Comparison of ENCODE assay signal across 11 mouse cellular contexts in genomic region chr17:84118271-84118670, GRCm38 (mm10).
DNase-seq lines count a peak whose midpoint lies in the region; ATAC-seq lines count a peak whose summit lies in the region.
"Had no signal": no experiment of that assay in that cellular context is flagged by ENCODE, and none has a peak within 500 bp of the region (broad histone marks: within the 10 kb centered on the region; RNA-seq: fewer than 3 reads in every experiment).

No protein-coding gene starts in this region.

- H3K4me1 ChIP-seq in forebrain, embryonic 10.5 days: peaks cover 67% of the 10 kb centered on the region
- H3K4me1 ChIP-seq in forebrain, embryonic 16.5 days (replicated peaks; ENCODE audit: control insufficient read depth, insufficient read depth, low read length): peaks cover 7% of the 10 kb centered on the region
- no peaks in the 10 kb centered on the region for H3K4me1 ChIP-seq in midbrain, embryonic 16.5 days (ENCODE audit: control insufficient read depth, insufficient read depth, low read length)
- H3K4me1 ChIP-seq in midbrain, embryonic 11.5 days (ENCODE audit: control insufficient read depth, insufficient read depth, low read length): no peaks in the 10 kb centered on the region
- peaks cover 67% of the 10 kb centered on the region for H3K4me1 ChIP-seq in liver, embryonic 16.5 days (ENCODE audit: control insufficient read depth, low read depth, low read length)
- peaks cover 8% of the 10 kb centered on the region; the same call in 1 of the 2 replicates for H3K4me1 ChIP-seq in kidney, embryonic 16.5 days (ENCODE audit: insufficient read depth, low read length)
- H3K4me1 ChIP-seq: midbrain, embryonic 13.5 days had no signal

- DNase-seq in forebrain, embryonic 10.5 days (ENCODE audit: extremely low spot score, low spot score): no peak
- DNase-seq in midbrain, embryonic 11.5 days (ENCODE audit: low spot score, missing footprints): no peak
- DNase-seq in thymus, postnatal 0 days (ENCODE audit: low spot score): peak; percentile 60
- no peak for DNase-seq in kidney, postnatal 10 days

- H3K4me2 ChIP-seq in forebrain, embryonic 16.5 days (ENCODE audit: low read length): no peak overlapping the region
- H3K4me2 ChIP-seq in midbrain, embryonic 16.5 days (ENCODE audit: low read length): no peak overlapping the region
- H3K4me2 ChIP-seq in midbrain, embryonic 11.5 days: no peak overlapping the region
- H3K4me2 ChIP-seq in liver, embryonic 16.5 days (ENCODE audit: low read depth, low read length): no peak overlapping the region
- H3K4me2 ChIP-seq in kidney, embryonic 16.5 days (replicated peaks; ENCODE audit: low read depth, low read length): no peak overlapping the region
- H3K4me2 ChIP-seq: midbrain, embryonic 13.5 days had no signal

- H3K9me3 ChIP-seq in forebrain, embryonic 10.5 days: no peaks in the 10 kb centered on the region
- no peaks in the 10 kb centered on the region for H3K9me3 ChIP-seq in forebrain, embryonic 16.5 days (ENCODE audit: control insufficient read depth, low read length)
- H3K9me3 ChIP-seq in midbrain, embryonic 16.5 days (replicated peaks; ENCODE audit: control insufficient read depth, low read length, poor library complexity, severe bottlenecking): no peaks in the 10 kb centered on the region
- H3K9me3 ChIP-seq in midbrain, embryonic 11.5 days (ENCODE audit: control insufficient read depth, low read length): no peaks in the 10 kb centered on the region
- H3K9me3 ChIP-seq in liver, embryonic 16.5 days (replicated peaks; ENCODE audit: control insufficient read depth, low read length): no peaks in the 10 kb centered on the region
- H3K9me3 ChIP-seq in kidney, embryonic 16.5 days (ENCODE audit: low read length): no peaks in the 10 kb centered on the region
- H3K9me3 ChIP-seq: midbrain, embryonic 13.5 days had no signal

- H3K27ac ChIP-seq in forebrain, embryonic 10.5 days: peak overlapping the region; percentile 65; the same call in 1 of the 2 replicates
- H3K27ac ChIP-seq in forebrain, embryonic 16.5 days (ENCODE audit: low read length): no peak overlapping the region
- H3K27ac ChIP-seq in midbrain, embryonic 16.5 days (ENCODE audit: low read length): no peak overlapping the region
- H3K27ac ChIP-seq in midbrain, embryonic 11.5 days (ENCODE audit: low read depth, low read length): no peak overlapping the region
- H3K27ac ChIP-seq in liver, embryonic 16.5 days (ENCODE audit: low read length): peak overlapping the region; percentile 79
- H3K27ac ChIP-seq in kidney, embryonic 16.5 days (ENCODE audit: low read length): no peak overlapping the region
- H3K27ac ChIP-seq: kidney, postnatal 0 days; midbrain, embryonic 13.5 days had no signal

- H3K27me3 ChIP-seq in forebrain, embryonic 10.5 days (ENCODE audit: poor library complexity, severe bottlenecking): peaks cover 17% of the 10 kb centered on the region; the same call in 1 of the 2 replicates
- H3K27me3 ChIP-seq in forebrain, embryonic 16.5 days (replicated peaks; ENCODE audit: control insufficient read depth, insufficient read depth, low read length): no peaks in the 10 kb centered on the region
- H3K27me3 ChIP-seq in midbrain, embryonic 16.5 days (ENCODE audit: control insufficient read depth, insufficient read depth, low read depth, low read length): no peaks in the 10 kb centered on the region
- no peaks in the 10 kb centered on the region for H3K27me3 ChIP-seq in midbrain, embryonic 11.5 days (ENCODE audit: control insufficient read depth, insufficient read depth, low read length)
- H3K27me3 ChIP-seq in liver, embryonic 16.5 days (ENCODE audit: control insufficient read depth, insufficient read depth, low read depth, low read length): no peaks in the 10 kb centered on the region
- H3K27me3 ChIP-seq in kidney, embryonic 16.5 days (ENCODE audit: insufficient read depth, low read length): no peaks in the 10 kb centered on the region
- H3K27me3 ChIP-seq: CH12.LX; midbrain, embryonic 13.5 days had no signal

- ATAC-seq in forebrain, embryonic 16.5 days: no peak
- ATAC-seq in midbrain, embryonic 16.5 days: 0 out of 2 replicates have a peak, but pooled peaks have one; percentile 25
- ATAC-seq in midbrain, embryonic 11.5 days (ENCODE audit: low FRiP score): no peak
- peak; percentile 49 for ATAC-seq in liver, embryonic 16.5 days (ENCODE audit: low read depth)
- no peak for ATAC-seq in kidney, embryonic 16.5 days (ENCODE audit: low FRiP score, low TSS enrichment)
- ATAC-seq: midbrain, embryonic 13.5 days had no signal

- H3K36me3 ChIP-seq in forebrain, embryonic 10.5 days (replicated peaks): no peaks in the 10 kb centered on the region
- no peaks in the 10 kb centered on the region for H3K36me3 ChIP-seq in forebrain, embryonic 16.5 days (ENCODE audit: control insufficient read depth, insufficient read depth)
- no peaks in the 10 kb centered on the region for H3K36me3 ChIP-seq in midbrain, embryonic 16.5 days (ENCODE audit: control insufficient read depth, insufficient read depth, low read length)
- H3K36me3 ChIP-seq in midbrain, embryonic 11.5 days (ENCODE audit: control insufficient read depth, insufficient read depth, low read length): no peaks in the 10 kb centered on the region
- no peaks in the 10 kb centered on the region for H3K36me3 ChIP-seq in liver, embryonic 16.5 days (ENCODE audit: control insufficient read depth, insufficient read depth)
- H3K36me3 ChIP-seq in kidney, embryonic 16.5 days (ENCODE audit: insufficient read depth, low read length): no peaks in the 10 kb centered on the region
- H3K36me3 ChIP-seq: midbrain, embryonic 13.5 days had no signal

- no peak overlapping the region for H3K4me3 ChIP-seq in forebrain, embryonic 10.5 days
- H3K4me3 ChIP-seq in forebrain, embryonic 16.5 days (replicated peaks; ENCODE audit: low read length): no peak overlapping the region
- H3K4me3 ChIP-seq in midbrain, embryonic 16.5 days (ENCODE audit: low read depth, low read length): no peak overlapping the region
- no peak overlapping the region for H3K4me3 ChIP-seq in midbrain, embryonic 11.5 days (ENCODE audit: low read depth, low read length)
- H3K4me3 ChIP-seq in liver, embryonic 16.5 days (ENCODE audit: low read depth, low read length): no peak overlapping the region
- H3K4me3 ChIP-seq in kidney, embryonic 16.5 days (ENCODE audit: low read length): no peak overlapping the region
- H3K4me3 ChIP-seq: midbrain, embryonic 13.5 days had no signal

- 90% methylated on average over 4 of the region's 4 CpGs for WGBS in forebrain, embryonic 10.5 days
- 85% methylated on average over 4 of the region's 4 CpGs for WGBS in forebrain, embryonic 16.5 days
- 84% methylated on average over 4 of the region's 4 CpGs for WGBS in midbrain, embryonic 16.5 days
- 86% methylated on average over 4 of the region's 4 CpGs for WGBS in midbrain, embryonic 11.5 days
- WGBS in liver, embryonic 16.5 days (ENCODE audit: insufficient replicate concordance): 31% methylated on average over 4 of the region's 4 CpGs
- WGBS in kidney, embryonic 16.5 days: 66% methylated on average over 4 of the region's 4 CpGs

- no peak overlapping the region for H3K9ac ChIP-seq in forebrain, embryonic 16.5 days (replicated peaks; ENCODE audit: low read depth, low read length)
- H3K9ac ChIP-seq in midbrain, embryonic 16.5 days (ENCODE audit: low read depth, low read length): no peak overlapping the region
- H3K9ac ChIP-seq in midbrain, embryonic 11.5 days (ENCODE audit: low read length): no peak overlapping the region
- peak overlapping the region; percentile 43; the same call in 1 of the 2 replicates for H3K9ac ChIP-seq in liver, embryonic 16.5 days (ENCODE audit: low read depth, low read length)
- H3K9ac ChIP-seq in kidney, embryonic 16.5 days (replicated peaks; ENCODE audit: low read length): no peak overlapping the region
- H3K9ac ChIP-seq: midbrain, embryonic 13.5 days had no signal

Comparison
In these comparisons a context has a peak if more than half of its experiments do, and no peak if none do; other contexts are left out.
1. H3K27ac ChIP-seq: peak in forebrain, embryonic 10.5 days (single experiment) and liver, embryonic 16.5 days (single experiment); none in forebrain, embryonic 16.5 days (single experiment), midbrain, embryonic 16.5 days (single experiment), midbrain, embryonic 11.5 days (single experiment) and kidney, embryonic 16.5 days (single experiment).
2. ATAC-seq: peak in midbrain, embryonic 16.5 days (single experiment) and liver, embryonic 16.5 days (single experiment); none in forebrain, embryonic 16.5 days (single experiment), midbrain, embryonic 11.5 days (single experiment) and kidney, embryonic 16.5 days (single experiment).